Mouse (Mus musculus): ENCODE results near the gene Gab1. TPM values are rescaled to one million over a fixed set of nuclear protein-coding genes. Genes with fewer than 3 reads are reported as not detected.
A peak's percentile ranks its signal among the peaks of the same experiment; 100 is the strongest.

The Gab1 gene
- 10.9 and 14.0 TPM in 2 replicates for polyA plus RNA-seq (2015; fragmentation: Nextera tagmentation; extraction: Ambion mirVana)

DNA sequence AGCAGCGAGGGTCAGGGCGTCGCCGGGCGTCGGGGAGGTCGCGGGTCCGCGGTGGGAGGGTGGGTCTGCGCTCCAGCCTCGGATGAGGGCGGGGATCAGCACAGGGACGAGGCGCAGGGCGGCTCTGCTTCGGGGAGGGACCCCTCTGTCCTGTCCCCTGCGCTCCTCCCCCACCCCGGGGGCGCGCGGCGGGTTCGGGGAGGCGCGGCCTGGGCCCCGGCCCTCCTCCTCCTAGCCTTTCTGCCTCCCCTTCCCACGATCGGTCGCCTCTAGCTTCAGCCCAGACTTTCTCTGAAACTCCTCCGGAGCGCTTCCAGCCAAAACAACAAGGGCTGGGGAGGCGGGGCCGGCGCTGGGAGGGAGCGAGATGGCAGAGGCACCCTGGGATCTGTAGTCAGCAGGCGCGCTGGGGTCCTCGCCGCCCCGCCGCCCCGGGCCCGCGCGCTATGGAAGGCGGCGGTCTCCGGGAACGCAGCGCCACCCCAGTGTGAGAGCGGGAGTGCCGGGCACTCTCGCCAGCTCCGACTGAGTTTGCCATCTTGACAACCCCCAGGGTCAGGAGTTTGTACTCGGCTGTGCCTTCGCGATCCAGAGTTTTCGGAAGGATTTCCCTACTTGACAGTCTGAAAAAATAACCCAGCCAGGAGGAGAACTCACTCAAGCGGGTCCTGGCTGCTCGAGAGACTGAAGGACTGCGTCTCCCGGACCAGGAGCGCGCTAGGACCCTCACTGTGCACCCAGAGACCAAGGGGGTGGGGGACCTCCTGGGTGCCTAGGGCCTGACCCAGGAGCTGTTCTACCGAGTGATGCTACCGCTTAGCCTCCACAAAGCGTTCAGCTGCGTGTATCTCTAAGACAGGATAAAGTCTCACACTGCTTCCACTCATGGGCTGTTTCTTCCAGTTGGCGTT lies at the start of gene Gab1:
Gab1 (minus strand) TSS at position 324 of the 911 bp plus-strand sequence.
- H3K9me3 ChIP-seq, result no peaks in the 10 kb centered on the region
- H3K27me3 ChIP-seq, result no peaks in the 10 kb centered on the region
- peak within 1 kb of the TSS; percentile 94 for H3K4me3 ChIP-seq
- H3K4me2 ChIP-seq, result peak within 1 kb of the TSS; percentile 68
- 2% methylated on average over 65 of the region's 70 CpGs for WGBS
- peak within 1 kb of the TSS; percentile 88 for H3K27ac ChIP-seq (replicated peaks)
- peak within 1 kb of the TSS; percentile 74 for H3K9ac ChIP-seq
- ATAC-seq (ENCODE audit: low FRiP score, low read depth), result peak; percentile 97
- peaks cover 27% of the 10 kb centered on the region for H3K4me1 ChIP-seq (replicated peaks)
- H3K36me3 ChIP-seq, result no peaks in the 10 kb centered on the region

- no peak for ATAC-seq (ENCODE audit: low FRiP score, low read depth)
Observed at GRCm38 (mm10) chr8:80928770-80929169, 48.5 kb upstream of the Gab1 start.

GRCm38 (mm10) chr8:80923794-80924316 lies 43.5 kb upstream of the Gab1 start:
- 0 out of 2 replicates have a peak, but pooled peaks cover 4% of the 10 kb centered on the region for H3K4me1 ChIP-seq (replicated peaks)
- H3K36me3 ChIP-seq, result no peaks in the 10 kb centered on the region
- H3K9me3 ChIP-seq, result no peaks in the 10 kb centered on the region
- no peaks in the 10 kb centered on the region for H3K27me3 ChIP-seq
- no peak for ATAC-seq (ENCODE audit: low FRiP score, low read depth)
- H3K9ac ChIP-seq, result no peak overlapping the region
- no peak overlapping the region for H3K4me3 ChIP-seq
- WGBS, result 84% methylated on average over 9 of the region's 9 CpGs
- H3K4me2 ChIP-seq, result no peak overlapping the region
- H3K27ac ChIP-seq (replicated peaks), result no peak overlapping the region

More at GRCm38 (mm10) chr8:80928770-80929169, 48.5 kb upstream of the Gab1 start:
- Histone ChIP-seq H3K4me2 (no peak overlapping the region), H3K9me3 (no peaks in the 10 kb centered on the region), H3K4me3 (no peak overlapping the region), H3K36me3 (no peaks in the 10 kb centered on the region), H3K27ac (replicated peaks) (no peak overlapping the region), H3K4me1 (replicated peaks) (no peaks in the 10 kb centered on the region), H3K27me3 (no peaks in the 10 kb centered on the region), H3K9ac (no peak overlapping the region)

- 40% methylated on average over 6 of the region's 6 CpGs for WGBS
- ATAC-seq (ENCODE audit: low FRiP score, low read depth), result peak; percentile 90
- H3K27me3 ChIP-seq, result no peaks in the 10 kb centered on the region
- no peak overlapping the region for H3K4me3 ChIP-seq
- 0 out of 2 replicates have a peak, but pooled peaks cover 4% of the 10 kb centered on the region for H3K4me1 ChIP-seq (replicated peaks)
- no peak overlapping the region for H3K27ac ChIP-seq (replicated peaks)
- no peaks in the 10 kb centered on the region for H3K36me3 ChIP-seq
- no peaks in the 10 kb centered on the region for H3K9me3 ChIP-seq
- no peak overlapping the region for H3K9ac ChIP-seq
- H3K4me2 ChIP-seq, result no peak overlapping the region
Observed at GRCm38 (mm10) chr8:80922642-80923041, 42.3 kb upstream of the Gab1 start.

DNA sequence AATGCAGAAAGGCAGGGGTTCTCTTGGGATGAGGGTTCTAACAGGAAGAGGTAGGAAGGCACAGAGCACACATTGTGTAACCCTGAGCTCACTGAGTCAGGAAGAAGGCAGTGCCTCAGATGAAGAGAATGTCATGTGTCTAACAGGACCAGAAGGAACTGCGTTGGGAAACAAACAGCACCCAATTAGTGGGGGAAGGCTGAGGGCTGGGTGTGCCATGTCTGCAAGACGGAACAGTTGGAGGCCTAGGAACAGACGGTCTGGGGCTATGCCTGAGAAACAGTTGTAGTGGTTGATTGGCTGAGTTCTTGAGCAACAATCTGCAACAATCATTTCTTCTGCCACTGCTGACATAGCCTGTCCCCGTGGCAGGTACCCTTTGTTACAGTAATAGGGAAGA lies 38.8 kb upstream of the Gab1 start:
- 86% methylated on average over 4 of the region's 4 CpGs for WGBS
- no peak overlapping the region for H3K9ac ChIP-seq
- H3K4me1 ChIP-seq (replicated peaks), result 0 out of 2 replicates have a peak, but pooled peaks cover 4% of the 10 kb centered on the region
- H3K27ac ChIP-seq (replicated peaks), result no peak overlapping the region
- H3K36me3 ChIP-seq, result no peaks in the 10 kb centered on the region
- ATAC-seq (ENCODE audit: low FRiP score, low read depth), result no peak
- no peak overlapping the region for H3K4me2 ChIP-seq
- H3K4me3 ChIP-seq, result no peak overlapping the region
- H3K9me3 ChIP-seq, result no peaks in the 10 kb centered on the region
- no peaks in the 10 kb centered on the region for H3K27me3 ChIP-seq

GRCm38 (mm10) chr8:80918531-80918930 lies 38.2 kb upstream of the Gab1 start:
- Histone ChIP-seq H3K27me3 (no peaks in the 10 kb centered on the region), H3K27ac (replicated peaks) (no peak overlapping the region), H3K4me3 (no peak overlapping the region), H3K9ac (no peak overlapping the region), H3K9me3 (no peaks in the 10 kb centered on the region), H3K36me3 (no peaks in the 10 kb centered on the region), H3K4me1 (replicated peaks) (0 out of 2 replicates have a peak, but pooled peaks cover 4% of the 10 kb centered on the region), H3K4me2 (no peak overlapping the region)
- 92% methylated on average over 6 of the region's 6 CpGs for whole genome bisulfite sequencing
- ATAC-seq (ENCODE audit: low FRiP score, low read depth), result no peak

DNA sequence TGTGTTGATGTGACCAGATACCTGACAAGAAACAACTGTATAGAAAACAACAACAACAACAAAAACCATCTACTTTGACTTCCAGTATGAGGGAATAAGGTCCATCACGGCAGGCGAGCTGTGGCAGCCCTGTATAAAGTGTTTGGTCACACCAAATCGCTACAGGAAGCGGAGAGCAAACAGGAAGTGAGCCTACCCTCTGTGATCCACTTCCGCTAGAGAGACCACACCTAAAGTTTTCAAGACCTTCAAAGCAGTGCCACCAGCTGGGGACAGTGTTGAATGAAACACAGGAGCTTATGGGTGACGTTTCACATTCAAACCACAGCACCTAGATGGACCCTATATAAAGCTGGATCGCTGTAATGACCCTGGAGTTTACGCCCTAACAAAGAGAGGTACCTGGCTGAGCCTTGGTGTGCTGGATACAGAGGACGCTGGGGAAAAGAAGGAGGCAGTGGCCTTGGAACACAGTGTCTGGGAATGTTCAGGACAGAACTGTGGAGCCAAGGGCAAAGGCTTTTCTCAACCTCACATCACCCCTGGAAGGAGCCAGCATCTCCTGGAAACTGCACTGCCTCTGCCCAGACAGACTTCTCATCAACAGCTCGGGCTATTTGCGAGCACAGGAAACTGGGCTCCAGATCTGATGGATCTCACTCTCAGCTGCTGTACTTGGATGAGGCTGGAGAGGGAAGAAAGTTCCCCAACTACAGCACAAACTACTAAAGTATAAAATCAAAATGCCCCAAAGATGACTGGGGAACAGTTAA lies 36.3 kb upstream of the Gab1 start:
- H3K4me2 ChIP-seq, result no peak overlapping the region
- H3K9ac ChIP-seq, result no peak overlapping the region
- H3K27ac ChIP-seq (replicated peaks), result no peak overlapping the region
- no peak for ATAC-seq (ENCODE audit: low FRiP score, low read depth)
- H3K27me3 ChIP-seq, result no peaks in the 10 kb centered on the region
- no peak overlapping the region for H3K4me3 ChIP-seq
- no peaks in the 10 kb centered on the region for H3K36me3 ChIP-seq
- WGBS, result 88% methylated on average over 11 of the region's 11 CpGs
- no peaks in the 10 kb centered on the region for H3K9me3 ChIP-seq
- H3K4me1 ChIP-seq (replicated peaks), result peaks cover 6% of the 10 kb centered on the region; the same call in 1 of the 2 replicates

GRCm38 (mm10) chr8:80913016-80913748 lies 32.9 kb upstream of the Gab1 start:
- ATAC-seq (ENCODE audit: low FRiP score, low read depth), result peak; percentile 74
- peaks cover 6% of the 10 kb centered on the region; the same call in 1 of the 2 replicates for H3K4me1 ChIP-seq (replicated peaks)
- H3K27ac ChIP-seq (replicated peaks), result peak overlapping the region; percentile 60
- H3K27me3 ChIP-seq, result no peaks in the 10 kb centered on the region
- no peaks in the 10 kb centered on the region for H3K9me3 ChIP-seq
- no peak overlapping the region for H3K9ac ChIP-seq
- 100% methylated on average over 1 of the region's 1 CpGs for WGBS
- no peak overlapping the region for H3K4me3 ChIP-seq
- H3K36me3 ChIP-seq, result no peaks in the 10 kb centered on the region
- H3K4me2 ChIP-seq, result no peak overlapping the region

GRCm38 (mm10) chr8:80911400-80911799 lies 31.1 kb upstream of the Gab1 start:
- Histone ChIP-seq H3K36me3 (no peaks in the 10 kb centered on the region), H3K27ac (replicated peaks) (no peak overlapping the region), H3K4me1 (replicated peaks) (peaks cover 6% of the 10 kb centered on the region; the same call in 1 of the 2 replicates), H3K4me3 (no peak overlapping the region), H3K4me2 (no peak overlapping the region), H3K9me3 (no peaks in the 10 kb centered on the region), H3K27me3 (no peaks in the 10 kb centered on the region), H3K9ac (no peak overlapping the region)
- no peak for ATAC-seq (ENCODE audit: low FRiP score, low read depth)
- WGBS, result 78% methylated on average over 5 of the region's 5 CpGs

DNA sequence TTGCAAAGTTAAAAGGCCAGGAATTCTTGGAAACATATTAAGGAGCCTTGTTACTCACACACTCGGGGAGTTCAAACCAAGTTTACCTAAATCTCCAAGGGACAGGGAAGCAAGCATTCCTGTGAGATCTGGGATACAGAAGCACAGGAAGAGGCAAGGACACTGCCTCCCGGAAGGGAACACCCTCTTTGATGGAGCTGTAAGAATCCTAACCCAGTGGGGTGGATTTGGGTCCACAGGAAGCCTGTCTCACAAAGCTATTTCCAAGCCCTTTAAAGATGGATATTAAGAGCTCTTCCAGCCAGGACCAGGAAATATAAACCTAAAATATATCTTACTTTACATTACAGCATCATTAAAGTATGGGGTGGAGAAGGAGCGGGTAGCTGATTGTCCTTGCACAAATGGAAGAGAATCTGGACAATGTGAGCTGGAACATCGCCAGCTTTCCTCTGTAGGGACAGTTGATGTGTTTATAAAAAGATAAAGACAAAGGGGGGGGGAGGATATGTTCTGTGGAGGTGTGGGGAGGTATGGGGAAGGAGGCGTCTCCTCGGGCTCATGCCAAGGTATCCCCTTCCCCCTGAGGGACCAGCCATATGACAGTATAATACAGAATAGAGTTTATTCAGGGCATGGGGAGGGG lies 28.1 kb upstream of the Gab1 start:
- Histone ChIP-seq H3K36me3 (no peaks in the 10 kb centered on the region), H3K4me1 (replicated peaks) (peaks cover 6% of the 10 kb centered on the region; the same call in 1 of the 2 replicates), H3K27ac (replicated peaks) (no peak overlapping the region), H3K9me3 (no peaks in the 10 kb centered on the region), H3K4me2 (no peak overlapping the region), H3K4me3 (no peak overlapping the region), H3K27me3 (no peaks in the 10 kb centered on the region), H3K9ac (no peak overlapping the region)
- 67% methylated on average over 6 of the region's 6 CpGs for WGBS
- no peak for ATAC-seq (ENCODE audit: low FRiP score, low read depth)

DNA sequence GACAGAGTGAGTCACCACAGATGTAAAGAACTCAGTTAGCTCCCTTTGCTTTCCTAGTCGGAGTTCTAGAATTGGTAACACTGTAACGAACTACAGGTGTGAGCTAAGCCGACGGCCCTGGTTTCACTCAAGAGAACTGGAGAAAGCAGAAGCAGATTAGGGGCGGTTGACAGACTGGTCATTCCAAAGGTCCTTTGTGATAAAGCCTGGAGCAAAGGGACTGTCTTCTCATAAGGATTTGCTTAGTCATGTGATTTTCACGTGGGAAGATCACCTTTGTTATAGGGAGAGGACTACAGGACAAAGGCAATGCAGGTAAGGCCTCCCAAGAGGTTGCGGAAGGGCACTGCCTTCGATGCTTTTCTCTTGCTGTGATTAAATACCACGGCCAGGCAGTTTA lies 22.0 kb upstream of the Gab1 start:
- no peak overlapping the region for H3K27ac ChIP-seq (replicated peaks)
- 89% methylated on average over 9 of the region's 9 CpGs for WGBS
- no peak overlapping the region for H3K4me3 ChIP-seq
- no peaks in the 10 kb centered on the region for H3K27me3 ChIP-seq
- no peak overlapping the region for H3K4me2 ChIP-seq
- ATAC-seq (ENCODE audit: low FRiP score, low read depth), result no peak
- no peaks in the 10 kb centered on the region for H3K9me3 ChIP-seq
- H3K36me3 ChIP-seq, result no peaks in the 10 kb centered on the region
- no peaks in the 10 kb centered on the region for H3K4me1 ChIP-seq (replicated peaks)
- H3K9ac ChIP-seq, result no peak overlapping the region

All from hindbrain, embryonic 15.5 days (tissue).